Mouse (Mus musculus): ENCODE data around the gene Pmm2.

The Pmm2 gene

GRCm38 (mm10) chr16:8685087-8685486, 47.6 kb downstream of the Pmm2 start:
- DNase-seq = peak; percentile 83 to 85

GRCm38 (mm10) chr16:8686121-8686870, 48.8 kb downstream of the Pmm2 start:
- peak; percentile 89 to 94 for DNase-seq

GRCm38 (mm10) chr16:8686871-8687535, 49.5 kb downstream of the Pmm2 start:
- DNase-seq = peak; percentile 83 to 86

- DNase-seq = peak in 1 of 2 experiments; percentile 27
Measured at GRCm38 (mm10) chr16:8687559-8688112, 50.2 kb downstream of the Pmm2 start.

GRCm38 (mm10) chr16:8689979-8690656, 52.6 kb downstream of the Pmm2 start:
- peak; percentile 97 for DNase-seq

GRCm38 (mm10) chr16:8691206-8691605, 53.7 kb downstream of the Pmm2 start:
- DNase-seq = peak; percentile 52 to 65

GRCm38 (mm10) chr16:8699556-8699955, 62.1 kb downstream of the Pmm2 start:
- DNase-seq = no peak

- peak; percentile 61 to 68 for DNase-seq
Measured at GRCm38 (mm10) chr16:8700586-8700985, 63.1 kb downstream of the Pmm2 start.

- DNase-seq = peak; percentile 45 to 47
Measured at GRCm38 (mm10) chr16:8711998-8712397, 74.5 kb downstream of the Pmm2 start.

Measured in cerebellum, postnatal 10 days (tissue).